Mouse (Mus musculus) intestine, embryonic 16.5 days (tissue): Measurements from ENCODE around the gene Tmem94. TPM values are rescaled to one million over a fixed set of nuclear protein-coding genes. Genes with fewer than 3 reads are reported as not detected.
A peak's percentile ranks its signal among the peaks of the same experiment; 100 is the strongest.

Experiments used
- ATAC-seq: fragments of 200-750 bp; cut with Nextera tagmentation; 2 replicates; pipeline ENCODE4 v1.8.0; 2017; ENCODE audit warnings: moderate TSS enrichment, moderate library complexity
- H3K27ac ChIP-seq: fragments of 300-500 bp; sonication (generic); 2 replicates; pipeline ENCODE4 v1.5.1; 2014; ENCODE audit warnings: mild to moderate bottlenecking, low read length
- H3K27me3 ChIP-seq: fragments of 300-500 bp; sonication (generic); replicated peaks from 2 replicates; pipeline ENCODE4 v1.6.1; 2014; ENCODE audit warnings: low read length, control low read depth, mixed read lengths; ENCODE audit not compliant: control insufficient read depth, insufficient read depth
- H3K36me3 ChIP-seq: fragments of 300-500 bp; sonication (generic); 2 replicates; pipeline ENCODE4 v1.6.1; 2014; ENCODE audit warnings: low read length, control low read depth; ENCODE audit not compliant: control insufficient read depth, insufficient read depth
- H3K4me1 ChIP-seq: fragments of 300-500 bp; sonication (generic); 2 replicates; pipeline ENCODE4 v1.6.1; 2014; ENCODE audit warnings: low read length, control low read depth, mixed read lengths; ENCODE audit not compliant: control insufficient read depth, insufficient read depth
- H3K4me2 ChIP-seq: fragments of 300-500 bp; sonication (generic); 2 replicates; pipeline ENCODE4 v1.6.1; 2014; ENCODE audit warnings: low read depth, low read length, control low read depth
- H3K4me3 ChIP-seq: fragments of 300-500 bp; sonication (generic); 2 replicates; pipeline ENCODE4 v1.5.1; 2014; ENCODE audit warnings: mild to moderate bottlenecking, low read length
- H3K9ac ChIP-seq: fragments of 300-500 bp; sonication (generic); 2 replicates; pipeline ENCODE4 v1.6.1; 2014; ENCODE audit warnings: low read depth, low read length
- H3K9me3 ChIP-seq: fragments of 300-500 bp; sonication (generic); 2 replicates; pipeline ENCODE4 v1.6.1; 2016; ENCODE audit warnings: low read length, control low read depth; ENCODE audit not compliant: control insufficient read depth
- WGBS: fragments of 180-500 bp; shearing (Covaris S2); extraction: QIAGEN DNeasy Blood & Tissue Kit; methylation state at CpG from one replicate; pipeline ENCODE4 v1.1.7; 2014; 5-methylcytosine and 5-hydroxymethylcytosine counted together
- polyA plus RNA-seq: library from polyadenylated mRNA; unstranded; fragments of >200 nt; fragmentation: Nextera tagmentation; extraction: Ambion mirVana; gene quantifications from 2 replicates; pipeline ENCODE4 v1.2.1, GENCODE M21; 2015

Gene Tmem94
- polyA plus RNA-seq, 1 experiment from 2014 or later, result 19.7 TPM

GRCm38 (mm10) chr11:115811381-115812093 is 46.3 kb downstream of the Tmem94 start:
- Histone ChIP-seq H3K36me3 (peaks cover 4% of the 10 kb centered on the region; the same call in 1 of the 2 replicates), H3K4me2 (peak overlapping the region; percentile 90), H3K27ac (no peak overlapping the region), H3K9ac (peak overlapping the region; percentile 95), H3K4me3 (peak overlapping the region; percentile 97), H3K27me3 (no peaks in the 10 kb centered on the region), H3K9me3 (no peaks in the 10 kb centered on the region), H3K4me1 (peaks cover 61% of the 10 kb centered on the region)
- WGBS, result 72% methylated on average over 20 of the region's 20 CpGs
- ATAC-seq, result no peak

- ATAC-seq, result no peak
- Histone ChIP-seq H3K27ac (no peak overlapping the region), H3K4me3 (peak overlapping the region; percentile 97), H3K4me1 (peaks cover 61% of the 10 kb centered on the region), H3K36me3 (no peaks in the 10 kb centered on the region; the same call in 1 of the 2 replicates), H3K9me3 (no peaks in the 10 kb centered on the region), H3K9ac (peak overlapping the region; percentile 95), H3K27me3 (no peaks in the 10 kb centered on the region), H3K4me2 (peak overlapping the region; percentile 90)
- 38% methylated on average over 7 of the region's 7 CpGs for WGBS
These were observed 46.9 kb downstream of the Tmem94 start for GRCm38 (mm10) chr11:115812095-115812494.

GRCm38 (mm10) chr11:115812533-115813420 is 47.5 kb downstream of the Tmem94 start:
- Histone ChIP-seq H3K27me3 (no peaks in the 10 kb centered on the region), H3K27ac (peak overlapping the region; percentile 83), H3K4me1 (peaks cover 61% of the 10 kb centered on the region), H3K4me2 (peak overlapping the region; percentile 90), H3K9me3 (no peaks in the 10 kb centered on the region), H3K9ac (peak overlapping the region; percentile 95), H3K36me3 (no peaks in the 10 kb centered on the region), H3K4me3 (peak overlapping the region; percentile 97)
- WGBS, result 4% methylated on average over 28 of the region's 28 CpGs
- ATAC-seq, result no peak; the same call in 1 of the 2 replicates

- no peaks in the 10 kb centered on the region for H3K27me3 ChIP-seq
- peak within 1 kb of the TSS; percentile 83 for H3K27ac ChIP-seq
- H3K9me3 ChIP-seq, result no peaks in the 10 kb centered on the region
- H3K4me3 ChIP-seq, result peak within 1 kb of the TSS; percentile 97
- H3K9ac ChIP-seq, result peak within 1 kb of the TSS; percentile 95
- H3K4me1 ChIP-seq, result peaks cover 53% of the 10 kb centered on the region
- H3K4me2 ChIP-seq, result peak within 1 kb of the TSS; percentile 90
- peak; percentile 90 for ATAC-seq
- no peaks in the 10 kb centered on the region for H3K36me3 ChIP-seq
- WGBS, result under 1% methylated on average over 42 of the region's 44 CpGs
These were observed 48.5 kb downstream of the Tmem94 start, which contains the start of gene Caskin2 for GRCm38 (mm10) chr11:115813507-115814296. Gene Caskin2, minus strand, starts transcription at chr11:115813639.

- Histone ChIP-seq H3K9me3 (no peaks in the 10 kb centered on the region), H3K36me3 (no peaks in the 10 kb centered on the region), H3K27ac (peak within 1 kb of the TSS; percentile 53), H3K4me1 (peaks cover 42% of the 10 kb centered on the region), H3K9ac (peak within 1 kb of the TSS; percentile 95), H3K27me3 (no peaks in the 10 kb centered on the region), H3K4me3 (peak within 1 kb of the TSS; percentile 97), H3K4me2 (peak within 1 kb of the TSS; percentile 90)
- under 1% methylated on average over 84 of the region's 84 CpGs for WGBS
- peak; percentile 62 for ATAC-seq
These were observed 49.6 kb downstream of the Tmem94 start, which contains the start of gene Tsen54 for GRCm38 (mm10) chr11:115814605-115815450. Gene Tsen54, plus strand, starts transcription at chr11:115814724.

GRCm38 (mm10) chr11:115817331-115817730 is 52.1 kb downstream of the Tmem94 start:
- WGBS, result 85% methylated on average over 5 of the region's 5 CpGs
- peaks cover 5% of the 10 kb centered on the region for H3K36me3 ChIP-seq
- H3K27me3 ChIP-seq, result no peaks in the 10 kb centered on the region
- H3K27ac ChIP-seq, result no peak overlapping the region
- H3K4me3 ChIP-seq, result no peak overlapping the region
- peaks cover 20% of the 10 kb centered on the region for H3K4me1 ChIP-seq
- no peaks in the 10 kb centered on the region for H3K9me3 ChIP-seq
- H3K9ac ChIP-seq, result no peak overlapping the region
- ATAC-seq, result no peak
- no peak overlapping the region for H3K4me2 ChIP-seq

GRCm38 (mm10) chr11:115819915-115820623 is 54.8 kb downstream of the Tmem94 start:
- peaks cover 10% of the 10 kb centered on the region for H3K36me3 ChIP-seq
- H3K4me1 ChIP-seq, result peaks cover 16% of the 10 kb centered on the region
- 83% methylated on average over 16 of the region's 16 CpGs for WGBS
- H3K27ac ChIP-seq, result no peak overlapping the region
- no peak overlapping the region for H3K4me3 ChIP-seq
- no peak for ATAC-seq
- H3K27me3 ChIP-seq, result no peaks in the 10 kb centered on the region
- no peak overlapping the region for H3K9ac ChIP-seq
- H3K9me3 ChIP-seq, result no peaks in the 10 kb centered on the region
- H3K4me2 ChIP-seq, result no peak overlapping the region

GRCm38 (mm10) chr11:115821001-115821400 is 55.8 kb downstream of the Tmem94 start:
- WGBS, result 69% methylated on average over 4 of the region's 4 CpGs
- Histone ChIP-seq H3K27me3 (no peaks in the 10 kb centered on the region), H3K4me2 (no peak overlapping the region), H3K4me1 (peaks cover 7% of the 10 kb centered on the region), H3K27ac (no peak overlapping the region), H3K9me3 (no peaks in the 10 kb centered on the region), H3K36me3 (peaks cover 10% of the 10 kb centered on the region), H3K4me3 (no peak overlapping the region), H3K9ac (no peak overlapping the region)
- ATAC-seq, result no peak
